Mouse (Mus musculus): ENCODE data around the gene Dis3l2. TPM values are rescaled to one million over a fixed set of nuclear protein-coding genes. Genes with fewer than 3 reads are reported as not detected.

Dis3l2 gene
- polyA plus RNA-seq (2012), result 0.40 and 0.53 TPM in 2 replicates

DNA sequence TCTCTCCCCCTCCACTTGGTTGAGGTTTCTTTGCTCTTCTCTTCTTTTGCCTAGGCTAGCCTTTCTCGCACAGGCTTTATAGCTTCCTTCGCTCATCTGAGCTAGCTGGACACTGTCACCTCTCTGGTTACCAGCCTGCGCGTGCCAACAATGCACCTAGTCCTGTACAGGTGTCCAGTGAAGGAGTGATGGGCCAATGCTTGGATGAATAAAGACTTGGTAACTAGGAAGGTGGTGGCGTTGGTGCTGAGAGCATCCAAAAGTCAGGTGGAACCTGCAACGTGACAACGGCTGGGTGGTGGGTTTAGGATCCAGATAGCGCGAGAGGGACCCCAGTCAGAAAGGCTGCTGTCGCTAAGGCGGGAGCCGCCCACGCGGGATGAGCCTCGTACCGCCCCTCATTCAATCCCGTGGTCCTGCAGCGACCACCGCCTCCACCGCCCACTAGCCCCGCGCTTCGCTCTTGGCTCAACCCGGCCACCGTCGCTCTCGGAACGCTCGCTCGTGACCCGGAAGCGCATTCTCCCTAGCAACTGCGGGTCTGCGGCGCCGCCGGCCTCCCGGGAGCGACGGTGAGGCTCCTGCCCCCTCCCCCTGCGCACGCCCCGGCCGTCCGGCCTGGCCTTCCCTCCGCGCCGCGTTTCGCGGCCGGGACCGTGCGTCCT is at the start of gene Dis3l2:
TSS of gene Dis3l2 (plus strand) at position 509 of the 665 bp plus-strand sequence.
- TF ChIP-seq GATA1 (IDR thresholded peaks at IDR 0.05; ENCODE audit: low read length) (no peak), TAL1 (IDR thresholded peaks at IDR 0.05; ENCODE audit: low read length) (no peak)
- no peaks in the 10 kb centered on the region for H3K9me3 ChIP-seq (ENCODE audit: control insufficient read depth, low read length)
- H3K27me3 ChIP-seq (ENCODE audit: control insufficient read depth), result no peaks in the 10 kb centered on the region
- peaks cover 40% of the 10 kb centered on the region for H3K4me1 ChIP-seq (ENCODE audit: control insufficient read depth)
- no peaks in the 10 kb centered on the region for H3K36me3 ChIP-seq (ENCODE audit: control insufficient read depth)
- peak within 1 kb of the TSS; percentile 92 for H3K4me3 ChIP-seq (replicated peaks)

DNA sequence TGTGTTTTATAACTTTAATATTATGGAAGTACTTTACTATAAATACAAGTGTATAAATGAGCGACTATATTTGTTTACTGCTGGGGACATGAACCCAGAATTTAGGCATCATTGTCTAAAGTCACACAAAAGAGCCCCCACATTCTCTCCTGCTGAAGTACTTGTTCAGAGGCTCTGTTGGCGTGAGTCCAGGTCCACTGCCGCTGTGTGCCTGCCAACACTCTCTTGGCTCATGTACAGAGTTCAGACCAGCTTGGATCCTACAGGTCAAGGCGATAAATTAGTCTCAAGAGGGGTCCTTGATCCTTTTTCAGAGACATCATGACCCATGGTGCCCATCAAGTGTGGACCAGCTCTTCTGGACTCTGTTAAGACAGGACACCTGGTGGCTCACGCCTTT is 46.5 kb upstream of the Dis3l2 start:
- no peak overlapping the region for H3K4me3 ChIP-seq (replicated peaks)
- no peaks in the 10 kb centered on the region for H3K4me1 ChIP-seq (ENCODE audit: control insufficient read depth)
- no peaks in the 10 kb centered on the region for H3K9me3 ChIP-seq (ENCODE audit: control insufficient read depth, low read length)
- no peaks in the 10 kb centered on the region for H3K36me3 ChIP-seq (ENCODE audit: control insufficient read depth)
- TF ChIP-seq TAL1 (IDR thresholded peaks at IDR 0.05; ENCODE audit: low read length), result no peak
- TF ChIP-seq GATA1 (IDR thresholded peaks at IDR 0.05; ENCODE audit: low read length), result no peak
- no peaks in the 10 kb centered on the region for H3K27me3 ChIP-seq (ENCODE audit: control insufficient read depth)

DNA sequence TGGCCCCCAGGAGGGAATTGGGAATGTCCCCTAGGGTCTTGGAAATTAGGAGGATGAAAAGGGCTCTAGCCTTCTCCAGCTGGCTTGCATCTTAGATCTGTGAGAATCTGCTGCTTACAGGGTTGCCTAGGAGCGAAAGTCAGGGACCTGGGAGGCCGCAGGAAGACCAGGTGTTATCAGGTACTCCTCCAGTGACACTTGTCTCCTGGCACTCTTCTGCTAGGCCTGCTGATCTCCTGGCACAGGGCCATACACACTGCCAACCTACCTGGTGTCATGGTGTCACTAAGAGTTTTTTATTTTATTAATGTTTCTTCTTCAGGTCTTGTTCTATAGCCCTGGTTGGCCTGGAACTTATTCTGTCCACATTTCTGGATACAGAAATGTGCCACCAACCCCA is 38.5 kb upstream of the Dis3l2 start:
- H3K4me3 ChIP-seq (replicated peaks), result no peak overlapping the region
- no peaks in the 10 kb centered on the region for H3K36me3 ChIP-seq (ENCODE audit: control insufficient read depth)
- H3K9me3 ChIP-seq (ENCODE audit: control insufficient read depth, low read length), result no peaks in the 10 kb centered on the region
- peaks cover 32% of the 10 kb centered on the region for H3K27me3 ChIP-seq (ENCODE audit: control insufficient read depth)
- TF ChIP-seq TAL1 (IDR thresholded peaks at IDR 0.05; ENCODE audit: low read length) (no peak), GATA1 (IDR thresholded peaks at IDR 0.05; ENCODE audit: low read length) (no peak)
- H3K4me1 ChIP-seq (ENCODE audit: control insufficient read depth), result peaks cover 5% of the 10 kb centered on the region

DNA sequence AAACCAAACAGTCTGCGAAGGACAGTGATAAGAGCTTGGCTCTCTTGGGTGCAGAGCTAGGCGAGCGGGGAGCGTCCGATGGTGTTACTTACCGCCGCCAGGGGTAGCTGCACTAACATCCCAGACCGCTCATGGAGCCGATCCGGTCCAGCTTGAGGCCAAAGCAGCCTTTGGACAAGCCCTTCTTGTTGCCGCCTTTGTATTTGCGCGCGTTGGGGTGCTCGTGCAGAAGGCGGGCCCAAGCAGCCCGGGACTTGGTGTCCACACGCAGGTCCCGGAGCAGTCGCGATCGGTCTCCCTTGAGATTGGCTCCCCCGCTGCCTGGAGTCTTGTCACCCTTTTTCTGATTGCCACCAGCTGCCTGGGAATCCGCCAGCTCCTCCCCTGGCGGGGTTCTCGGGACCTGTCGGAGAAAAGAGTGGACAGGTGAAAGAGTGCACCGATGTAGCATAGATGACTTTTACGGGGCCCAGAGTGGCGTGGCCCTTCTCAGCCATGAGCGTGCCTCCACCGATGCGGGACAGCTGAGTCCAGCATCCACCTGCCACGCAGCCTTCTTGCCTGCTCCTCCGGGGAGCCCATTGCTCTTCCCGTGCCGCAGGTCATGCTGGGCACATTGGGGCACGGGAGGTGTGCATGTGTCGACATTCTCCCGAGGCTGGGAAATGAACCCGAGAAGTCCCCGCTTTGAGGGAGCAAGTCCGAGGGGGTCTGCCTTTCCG is 33.9 kb upstream of the Dis3l2 start:
- H3K4me3 ChIP-seq (replicated peaks), result peak overlapping the region; percentile 15
- H3K4me1 ChIP-seq (ENCODE audit: control insufficient read depth), result peaks cover 7% of the 10 kb centered on the region
- H3K9me3 ChIP-seq (ENCODE audit: control insufficient read depth, low read length), result no peaks in the 10 kb centered on the region
- TF ChIP-seq TAL1 (IDR thresholded peaks at IDR 0.05; ENCODE audit: low read length) (no peak), GATA1 (IDR thresholded peaks at IDR 0.05; ENCODE audit: low read length) (no peak)
- H3K27me3 ChIP-seq (ENCODE audit: control insufficient read depth), result peaks cover 56% of the 10 kb centered on the region
- no peaks in the 10 kb centered on the region for H3K36me3 ChIP-seq (ENCODE audit: control insufficient read depth)

DNA sequence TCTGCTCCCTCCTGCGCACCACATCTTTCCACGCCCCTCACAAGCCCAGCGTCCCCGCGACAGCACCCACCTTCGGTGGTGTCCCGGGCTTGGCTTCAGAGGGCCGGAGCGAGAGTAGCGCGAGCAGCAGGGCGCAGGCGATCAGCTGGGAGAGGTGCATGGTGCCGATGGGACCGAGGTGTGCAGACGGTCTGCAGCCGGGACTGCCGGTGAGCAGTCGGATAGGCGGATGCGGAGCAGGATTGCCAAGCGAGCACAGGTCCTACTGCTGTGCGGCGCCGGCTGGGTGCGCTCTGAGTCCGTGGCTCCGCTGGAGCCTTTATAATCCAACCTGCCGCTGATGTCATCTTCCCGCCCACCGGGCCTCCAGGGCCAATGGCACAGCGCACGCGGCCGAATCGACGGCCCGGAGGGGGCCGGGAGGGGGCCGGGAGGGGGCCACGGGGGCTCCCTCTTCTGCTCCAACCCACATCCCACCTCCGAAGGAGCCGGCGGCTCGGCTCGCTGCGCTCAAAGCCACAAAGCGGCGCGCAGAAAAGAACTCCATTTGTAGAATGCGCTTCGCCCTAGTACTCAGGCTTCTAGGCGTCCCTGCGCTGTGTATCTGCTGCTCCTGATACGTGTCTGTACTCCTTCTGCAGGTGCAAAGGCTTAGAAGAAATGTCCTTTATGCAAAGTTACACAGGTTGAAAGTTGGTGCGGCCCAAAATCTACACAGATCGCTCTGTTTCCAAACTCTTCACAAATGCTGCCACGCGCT is 33.1 kb upstream of the Dis3l2 start, which contains the start of gene Nppc:
TSS of gene Nppc (minus strand) at position 293 of the 760 bp plus-strand sequence.
- TF ChIP-seq GATA1 (IDR thresholded peaks at IDR 0.05; ENCODE audit: low read length) (no peak), TAL1 (IDR thresholded peaks at IDR 0.05; ENCODE audit: low read length) (no peak)
- H3K27me3 ChIP-seq (ENCODE audit: control insufficient read depth), result peaks cover 56% of the 10 kb centered on the region

DNA sequence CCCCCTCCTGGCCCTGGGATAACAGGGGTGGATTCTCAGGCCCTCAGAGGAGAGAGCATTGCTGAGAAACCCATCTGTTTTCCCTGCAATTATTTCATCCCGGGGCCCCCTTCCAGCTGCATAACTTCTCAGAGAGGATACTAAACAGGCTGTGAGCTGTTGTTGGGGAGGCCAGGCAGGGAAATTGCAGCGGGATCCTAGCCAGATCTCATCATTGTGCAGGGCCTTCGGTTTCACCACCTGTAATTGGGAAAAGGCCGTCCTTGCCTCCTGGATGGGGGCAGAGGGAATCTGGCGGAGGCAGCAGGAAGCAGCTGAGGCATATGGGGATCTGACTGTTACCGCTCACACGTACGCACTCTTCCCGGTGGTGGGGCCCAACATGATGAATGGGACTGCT is 29.2 kb upstream of the Dis3l2 start:
- H3K4me3 ChIP-seq (replicated peaks), result no peak overlapping the region
- no peaks in the 10 kb centered on the region for H3K9me3 ChIP-seq (ENCODE audit: control insufficient read depth, low read length)
- H3K36me3 ChIP-seq (ENCODE audit: control insufficient read depth), result no peaks in the 10 kb centered on the region
- H3K4me1 ChIP-seq (ENCODE audit: control insufficient read depth), result peaks cover 6% of the 10 kb centered on the region
- peaks cover 31% of the 10 kb centered on the region for H3K27me3 ChIP-seq (ENCODE audit: control insufficient read depth)
- TF ChIP-seq GATA1 (IDR thresholded peaks at IDR 0.05; ENCODE audit: low read length) (no peak), TAL1 (IDR thresholded peaks at IDR 0.05; ENCODE audit: low read length) (no peak)

More for the DNA sequence above, 33.1 kb upstream of the Dis3l2 start, which contains the start of gene Nppc:
- Histone ChIP-seq H3K36me3 (ENCODE audit: control insufficient read depth) (no peaks in the 10 kb centered on the region), H3K4me3 (replicated peaks) (peak within 1 kb of the TSS; percentile 15), H3K4me1 (ENCODE audit: control insufficient read depth) (peaks cover 7% of the 10 kb centered on the region), H3K9me3 (ENCODE audit: control insufficient read depth, low read length) (no peaks in the 10 kb centered on the region)

DNA sequence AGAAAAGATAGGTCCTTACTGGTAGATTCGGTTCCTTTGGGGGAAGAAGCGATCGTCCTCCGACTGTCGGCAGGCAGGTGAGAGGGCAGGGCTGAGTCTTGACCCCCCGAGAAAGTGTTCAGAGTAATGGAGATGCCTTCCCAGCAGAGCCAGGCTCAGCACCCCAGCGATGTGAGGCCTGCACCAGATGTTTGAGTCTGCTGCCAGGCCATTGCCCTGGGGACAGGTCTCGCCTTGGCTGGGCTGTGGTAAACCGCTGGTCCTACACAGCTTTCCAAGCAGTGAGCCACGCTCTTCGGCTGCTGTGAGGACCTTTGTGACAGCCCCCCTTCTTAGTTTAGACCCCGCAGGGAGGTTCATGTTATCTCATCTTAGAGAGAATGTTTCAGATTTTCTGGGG is 28.5 kb upstream of the Dis3l2 start:
- TF ChIP-seq TAL1 (IDR thresholded peaks at IDR 0.05; ENCODE audit: low read length), result no peak
- no peak for TF ChIP-seq GATA1 (IDR thresholded peaks at IDR 0.05; ENCODE audit: low read length)
- Histone ChIP-seq H3K4me1 (ENCODE audit: control insufficient read depth) (peaks cover 2% of the 10 kb centered on the region), H3K36me3 (ENCODE audit: control insufficient read depth) (no peaks in the 10 kb centered on the region), H3K27me3 (ENCODE audit: control insufficient read depth) (peaks cover 24% of the 10 kb centered on the region), H3K9me3 (ENCODE audit: control insufficient read depth, low read length) (no peaks in the 10 kb centered on the region), H3K4me3 (replicated peaks) (no peak overlapping the region)

DNA sequence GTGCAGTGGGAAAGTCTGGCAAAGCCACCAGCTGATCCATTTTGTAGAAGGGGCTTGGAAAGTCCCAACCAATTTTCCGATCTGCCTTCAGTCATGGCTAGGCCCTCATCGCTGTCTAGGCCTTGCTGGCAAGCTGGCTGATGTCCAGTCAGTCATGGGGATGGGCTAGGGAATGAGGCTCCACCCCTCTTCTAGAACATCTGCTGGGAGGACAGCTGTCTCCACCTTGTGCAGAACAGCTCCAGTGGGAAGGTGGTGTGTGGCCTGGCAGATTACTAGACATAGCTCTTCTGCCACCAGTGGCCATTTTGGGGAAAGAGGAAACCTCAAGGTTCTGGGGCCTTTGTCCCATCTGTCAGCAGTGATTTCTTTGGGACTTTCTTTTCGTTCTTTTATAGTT is 26.0 kb upstream of the Dis3l2 start:
- no peak for TF ChIP-seq GATA1 (IDR thresholded peaks at IDR 0.05; ENCODE audit: low read length)
- no peak for TF ChIP-seq TAL1 (IDR thresholded peaks at IDR 0.05; ENCODE audit: low read length)
- H3K9me3 ChIP-seq (ENCODE audit: control insufficient read depth, low read length), result no peaks in the 10 kb centered on the region
- H3K4me1 ChIP-seq (ENCODE audit: control insufficient read depth), result no peaks in the 10 kb centered on the region
- peaks cover 8% of the 10 kb centered on the region for H3K27me3 ChIP-seq (ENCODE audit: control insufficient read depth)
- H3K36me3 ChIP-seq (ENCODE audit: control insufficient read depth), result no peaks in the 10 kb centered on the region
- H3K4me3 ChIP-seq (replicated peaks), result no peak overlapping the region

DNA sequence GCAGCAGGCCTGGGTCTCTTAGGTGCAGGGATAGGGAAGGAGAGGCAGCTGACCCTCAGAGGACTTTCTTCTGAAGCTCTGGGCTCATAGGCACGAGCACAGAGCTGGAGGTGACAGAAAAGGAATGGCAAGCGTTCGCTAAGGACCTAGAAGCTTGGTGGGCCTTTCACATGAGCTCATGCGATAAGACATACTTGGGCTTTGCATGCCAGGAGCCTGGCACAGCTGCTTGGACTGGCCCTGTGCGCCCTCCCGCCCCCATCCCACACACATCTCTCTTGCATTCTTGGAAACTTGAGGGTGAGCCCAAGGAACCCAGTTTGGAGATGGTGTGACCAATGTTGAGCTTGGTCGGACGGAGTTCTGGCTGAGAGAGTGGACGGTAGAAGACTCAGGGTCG is 24.9 kb upstream of the Dis3l2 start:
- no peak for TF ChIP-seq GATA1 (IDR thresholded peaks at IDR 0.05; ENCODE audit: low read length)
- TF ChIP-seq TAL1 (IDR thresholded peaks at IDR 0.05; ENCODE audit: low read length), result no peak
- Histone ChIP-seq H3K4me1 (ENCODE audit: control insufficient read depth) (no peaks in the 10 kb centered on the region), H3K4me3 (replicated peaks) (no peak overlapping the region), H3K27me3 (ENCODE audit: control insufficient read depth) (peaks cover 8% of the 10 kb centered on the region), H3K9me3 (ENCODE audit: control insufficient read depth, low read length) (no peaks in the 10 kb centered on the region), H3K36me3 (ENCODE audit: control insufficient read depth) (no peaks in the 10 kb centered on the region)
